Mouse (Mus musculus) Muller cell, postnatal 12 days (primary cell): ENCODE data around the gene Bbs12.
A peak's percentile ranks its signal among the peaks of the same experiment; 100 is the strongest.

Source experiments
- DNase-seq: peaks from one replicate; pipeline ENCODE4 v3.0.0-alpha.2; 2015; ENCODE audit errors: inconsistent ontology term

Bbs12 gene

DNA sequence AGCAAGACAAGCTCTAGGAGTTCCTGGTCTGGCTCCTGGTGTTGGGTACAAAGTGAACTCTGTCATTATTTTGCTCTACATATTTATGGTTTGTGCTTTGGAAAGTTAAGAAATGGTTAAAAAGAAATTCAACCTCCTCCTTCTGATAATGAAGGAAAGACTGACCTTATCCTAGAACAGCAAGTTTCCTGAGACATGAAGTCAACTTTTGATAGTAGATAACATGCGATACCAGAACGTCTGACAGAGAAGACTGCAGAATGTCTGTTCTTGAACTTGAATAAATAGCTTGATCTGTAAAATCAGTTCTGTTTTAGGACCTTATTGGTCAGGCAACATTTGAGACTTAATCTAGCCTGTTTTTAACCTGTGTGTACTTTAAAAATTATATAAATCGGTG, 14.3 kb downstream of the Bbs12 start:
- DNase-seq, result no peak

DNA sequence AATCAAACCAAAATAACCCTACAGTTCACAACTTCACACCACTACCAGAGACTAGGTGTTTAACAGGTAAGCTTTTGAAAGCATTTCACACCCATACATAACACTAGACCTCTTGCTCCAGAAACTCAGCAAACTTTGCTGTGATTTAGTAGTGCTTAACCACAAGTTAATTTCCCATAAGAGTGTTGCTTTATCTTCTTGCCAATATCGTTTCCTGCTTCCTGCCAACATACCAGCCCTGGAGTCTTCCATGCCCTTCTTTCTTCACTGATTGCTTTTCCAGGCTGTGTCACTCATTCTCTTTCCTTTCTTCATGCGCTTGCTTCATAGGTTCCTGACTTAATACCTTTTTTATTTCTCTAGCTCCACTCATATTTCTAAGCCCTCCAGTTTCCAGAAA, 16.1 kb downstream of the Bbs12 start:
- no peak for DNase-seq

DNA sequence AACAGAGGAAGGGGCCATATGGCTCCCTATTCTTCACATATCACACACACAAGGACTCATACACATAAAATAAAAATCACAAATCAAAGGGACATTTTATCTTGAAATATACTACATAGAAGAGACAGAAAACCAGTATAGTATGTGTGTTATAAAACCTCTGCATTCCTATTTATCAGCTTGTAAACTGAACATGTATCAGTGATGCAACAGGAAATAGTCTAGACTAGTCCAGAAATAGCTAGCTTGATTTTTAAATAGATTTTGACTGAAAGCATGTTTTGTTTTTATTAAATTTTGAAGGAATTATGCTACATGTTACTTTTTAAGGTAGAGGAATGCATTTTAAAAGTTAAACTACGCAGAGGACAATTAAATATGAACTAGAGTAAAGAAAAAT, 17.6 kb downstream of the Bbs12 start:
- no peak for DNase-seq

DNA sequence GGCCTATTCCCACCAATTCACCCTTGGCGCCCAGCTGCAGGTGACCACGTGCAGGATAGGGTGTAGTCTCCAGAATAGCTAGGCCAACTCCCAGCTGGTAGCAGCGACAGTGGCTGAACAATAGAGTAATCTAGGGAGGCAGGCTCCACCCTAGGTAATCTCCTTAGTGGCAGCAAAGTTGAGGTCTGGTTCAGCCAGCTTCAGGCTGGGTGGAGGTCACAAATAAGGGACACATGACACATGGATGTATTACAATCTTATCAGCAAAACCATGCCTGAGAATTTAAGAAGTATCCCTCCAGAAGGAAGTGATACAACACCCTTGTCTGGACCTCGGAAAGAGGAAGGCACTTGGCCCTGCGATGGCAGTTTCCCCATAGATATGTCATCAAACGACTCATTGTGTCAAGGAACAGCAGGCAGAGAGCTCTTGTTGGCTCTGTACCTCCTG, 19.7 kb downstream of the Bbs12 start:
- no peak for DNase-seq

DNA sequence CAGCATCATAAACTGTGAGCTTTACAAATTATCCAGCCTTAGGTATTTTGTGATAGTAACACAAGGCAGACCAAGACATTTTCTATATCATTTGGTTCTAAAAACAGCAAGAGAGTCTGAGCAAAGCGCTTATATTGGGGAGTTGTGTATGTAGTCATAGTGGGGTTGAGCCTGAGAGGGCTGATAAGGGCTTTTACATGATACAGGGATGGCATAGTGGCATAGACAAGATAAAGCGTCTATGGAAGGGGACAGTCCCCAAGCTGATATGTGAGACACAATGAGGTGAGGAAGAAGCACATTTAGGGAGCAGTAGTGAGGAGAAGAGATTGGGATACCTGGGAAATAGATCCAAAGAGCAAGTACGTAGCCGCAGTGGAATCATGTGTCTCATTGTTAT, 21.7 kb downstream of the Bbs12 start:
- no peak for DNase-seq

DNA sequence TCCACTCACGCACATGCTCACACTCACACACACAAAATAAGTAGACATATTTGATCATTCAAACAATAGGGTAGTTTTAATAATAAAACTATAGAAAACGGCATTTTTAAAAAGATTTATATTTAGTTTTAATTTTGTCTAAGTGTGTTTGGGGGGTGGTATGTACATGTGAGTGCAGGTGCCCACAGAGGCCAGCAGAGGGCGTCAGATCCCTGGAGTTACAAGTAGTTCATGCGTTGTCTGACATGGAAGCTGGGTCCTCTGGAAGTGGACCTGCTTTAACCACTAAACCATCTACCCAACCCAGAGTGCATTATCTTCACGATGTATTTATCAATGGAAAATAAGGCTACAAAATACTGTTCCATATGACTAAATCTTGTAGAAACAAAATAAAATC, 28.8 kb downstream of the Bbs12 start:
- DNase-seq, result no peak

DNA sequence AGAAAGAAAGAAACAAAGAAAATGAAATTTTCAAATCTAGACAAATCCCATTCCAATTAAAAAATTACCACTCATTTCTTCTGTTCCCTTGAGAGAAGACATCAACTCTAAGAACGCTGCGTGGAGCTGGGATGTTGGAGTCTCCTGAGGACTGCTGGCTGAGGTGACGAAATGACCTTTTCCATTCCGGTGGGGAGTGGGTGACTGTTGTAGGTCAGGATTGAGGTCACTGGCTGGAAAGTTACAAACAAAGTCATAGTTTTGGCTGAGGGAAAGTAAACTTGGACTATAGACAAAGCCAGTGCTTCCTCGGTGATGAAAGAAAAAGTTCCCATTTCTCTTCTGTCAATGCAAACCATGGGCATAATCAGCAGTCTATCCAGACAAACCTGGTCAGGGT, 30.5 kb downstream of the Bbs12 start:
- no peak for DNase-seq

DNA sequence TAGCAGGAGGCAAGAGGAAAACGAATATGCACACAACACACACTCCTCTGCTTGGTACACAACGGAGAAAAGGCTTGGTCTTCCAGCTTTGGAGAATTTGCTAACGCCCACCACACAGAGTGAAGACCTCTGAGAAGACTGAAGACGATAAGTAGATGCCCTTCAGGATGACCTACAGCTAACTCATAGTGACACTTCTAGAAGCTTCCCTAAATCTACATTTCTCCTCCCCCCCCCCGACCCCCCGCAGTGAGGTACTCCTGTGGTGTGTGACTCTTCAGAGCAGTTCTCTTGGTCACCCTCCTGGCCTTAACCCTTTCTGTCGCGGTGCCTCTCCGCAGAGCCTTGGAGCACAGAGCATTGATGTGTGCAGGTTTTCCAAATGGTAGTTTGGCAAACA, 35.3 kb downstream of the Bbs12 start:
- DNase-seq, result no peak

DNA sequence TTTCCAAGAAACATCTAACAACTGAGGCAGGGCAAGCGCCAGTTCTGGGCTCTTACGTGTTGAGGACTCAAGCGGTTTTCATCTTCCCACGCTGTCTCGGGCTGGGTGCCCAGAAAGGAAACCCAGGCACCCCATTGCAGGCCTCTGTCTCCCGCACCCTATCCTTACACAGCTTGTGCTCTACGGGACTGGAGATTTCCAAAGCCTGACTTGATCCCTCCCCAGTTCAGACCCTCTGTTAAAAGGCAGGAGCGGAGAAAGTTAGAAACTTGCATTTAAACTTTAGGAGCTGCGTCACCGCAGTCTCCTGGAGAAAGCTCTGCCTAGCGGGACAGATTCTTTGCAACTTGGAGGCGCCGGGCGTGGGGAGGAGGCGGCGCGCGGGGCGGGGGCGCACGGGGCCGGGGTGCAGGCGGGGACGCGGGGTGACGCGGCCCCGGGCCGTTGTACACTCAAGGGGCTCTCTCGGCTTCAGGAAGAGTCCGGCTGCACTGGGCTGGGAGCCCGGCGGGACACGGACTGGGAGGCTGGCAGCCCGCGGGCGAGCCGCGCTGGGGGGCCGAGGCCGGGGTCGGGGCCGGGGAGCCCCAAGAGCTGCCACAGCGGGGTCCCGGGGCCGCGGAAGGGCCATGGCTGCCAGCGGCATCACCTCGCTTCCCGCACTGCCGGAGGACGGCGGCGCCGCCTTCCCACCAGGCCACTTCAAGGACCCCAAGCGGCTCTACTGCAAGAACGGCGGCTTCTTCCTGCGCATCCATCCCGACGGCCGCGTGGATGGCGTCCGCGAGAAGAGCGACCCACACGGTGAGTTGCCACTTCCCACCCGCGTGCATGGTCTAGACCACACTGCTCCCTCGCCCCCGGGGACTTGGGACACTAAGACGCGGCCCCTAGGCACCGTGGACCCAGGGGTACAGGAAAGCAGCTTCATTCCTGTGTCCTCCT, 36.1 kb downstream of the Bbs12 start, which contains the start of gene Fgf2:
Gene Fgf2 (plus strand): TSS at position 126 of the 945 bp plus-strand sequence.
- DNase-seq, result peak; percentile 77

DNA sequence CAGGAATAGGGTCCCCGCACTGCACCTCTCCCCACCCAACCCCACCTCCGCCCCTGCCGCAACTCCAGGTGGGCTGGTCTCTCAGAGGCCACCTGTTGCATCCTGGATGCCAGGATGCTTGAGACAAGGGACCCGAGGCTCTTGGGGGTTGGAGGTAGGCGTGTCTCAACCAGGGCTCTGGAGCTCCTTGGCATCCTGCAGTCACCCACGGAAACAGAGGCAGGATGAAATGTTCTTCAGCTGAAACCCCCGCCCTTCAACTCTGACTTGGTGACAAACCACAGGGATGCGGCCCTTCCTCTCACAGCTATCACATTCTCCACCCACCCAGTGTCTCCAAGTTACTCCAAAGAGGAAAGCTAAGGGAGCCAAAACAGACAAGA, 36.8 kb downstream of the Bbs12 start:
- DNase-seq, result no peak

DNA sequence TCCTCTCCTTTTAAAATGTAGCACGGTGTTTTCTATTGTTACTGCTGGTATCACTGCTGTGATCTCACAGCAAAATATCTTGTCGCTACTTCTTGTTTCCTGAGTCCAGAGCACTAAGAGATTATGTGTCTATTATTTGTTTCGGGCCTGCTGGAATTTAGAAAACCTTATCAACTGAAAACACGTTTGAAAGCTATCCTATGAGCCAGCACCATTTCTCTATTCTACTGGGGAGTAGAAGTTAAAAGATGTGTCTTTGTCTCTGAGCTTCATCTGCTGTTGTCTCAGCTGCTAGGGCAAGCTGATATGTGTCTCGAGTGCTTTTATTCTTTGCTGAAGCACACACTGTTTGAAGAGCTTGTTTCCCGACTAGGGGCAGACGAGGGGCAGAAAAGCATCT, 38.0 kb downstream of the Bbs12 start:
- no peak for DNase-seq

DNA sequence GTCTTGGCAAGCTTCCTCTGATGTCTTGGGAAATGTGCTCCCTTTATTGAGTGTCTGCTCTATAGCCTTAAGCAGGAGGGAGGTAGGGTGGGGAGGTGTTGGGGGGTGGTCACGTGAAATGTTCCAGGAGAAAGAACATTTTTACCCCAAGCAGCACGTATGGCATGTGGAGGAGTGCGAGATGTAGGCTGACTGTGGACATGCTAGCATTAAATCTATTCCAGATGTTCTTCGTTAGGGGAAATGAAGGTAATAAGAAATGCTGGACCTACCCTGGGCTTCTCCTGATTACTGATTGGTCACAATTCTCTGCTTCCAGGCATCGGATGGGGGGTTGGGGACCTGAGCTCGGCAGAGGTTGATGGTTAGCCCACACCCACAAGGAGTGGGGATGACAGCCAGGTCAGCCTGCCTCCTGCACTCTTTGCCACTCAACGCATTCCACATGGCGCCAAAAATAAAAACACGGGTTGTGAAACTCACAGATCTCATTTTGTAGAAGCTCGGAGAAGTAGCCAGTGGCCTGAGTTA, 41.7 kb downstream of the Bbs12 start:
- no peak for DNase-seq

DNA sequence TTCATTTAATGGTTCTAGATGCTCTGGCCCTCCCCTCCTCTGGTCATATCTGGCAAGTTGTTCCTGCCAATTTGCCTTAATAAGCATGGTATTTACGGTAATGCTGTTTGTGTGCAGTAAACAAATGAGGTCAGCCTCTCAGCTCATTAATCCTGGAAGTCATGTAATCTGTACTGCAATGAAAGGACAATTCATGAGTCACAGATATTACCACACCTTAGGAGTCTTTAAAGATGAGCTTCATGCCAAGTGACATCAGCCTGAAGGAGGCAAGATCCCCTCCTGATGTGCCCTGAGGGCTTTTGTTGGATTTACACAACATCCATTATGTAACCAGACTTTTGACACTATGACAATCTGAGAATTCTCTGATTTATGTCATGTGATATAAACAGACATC, 42.4 kb downstream of the Bbs12 start:
- DNase-seq, result peak; percentile 63

DNA sequence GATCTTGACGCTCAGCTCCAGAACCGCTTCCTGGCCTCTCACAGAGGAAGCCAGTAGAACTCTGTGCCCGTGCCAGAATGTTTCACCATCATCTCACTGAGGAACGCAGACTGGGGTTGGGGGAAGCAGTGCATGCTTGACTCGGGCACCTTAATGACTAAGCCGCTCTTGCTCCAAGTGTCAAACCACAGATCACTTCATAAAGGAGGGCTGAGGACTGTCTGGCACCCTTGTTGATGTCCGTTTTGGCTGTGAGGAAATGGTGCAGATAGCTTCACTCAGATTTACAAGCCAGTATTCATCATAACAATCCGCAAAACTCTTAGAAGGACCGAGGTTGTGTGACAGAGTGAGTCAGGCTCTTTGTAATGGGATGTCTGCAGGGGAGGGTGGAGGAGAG, 48.4 kb downstream of the Bbs12 start:
- DNase-seq, result peak; percentile 96

DNA sequence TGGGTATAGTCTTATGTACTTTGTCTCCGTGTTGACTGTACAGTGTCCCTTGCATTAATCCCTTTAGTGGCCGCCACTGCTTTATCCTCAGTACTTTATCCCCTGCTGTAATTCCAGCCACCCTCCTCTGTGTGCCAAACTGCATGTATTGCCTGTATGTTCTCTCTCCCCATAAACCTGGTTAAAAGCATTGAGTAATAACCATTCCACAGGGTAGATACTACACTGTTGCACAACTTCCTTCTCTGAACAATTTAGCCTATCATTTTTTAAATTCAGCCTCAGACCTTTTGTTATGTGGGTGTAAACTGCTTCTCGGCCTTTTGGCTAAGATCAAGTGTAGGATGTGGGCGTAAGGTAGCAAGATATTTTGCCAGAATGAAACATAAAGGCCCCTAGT, 52.8 kb downstream of the Bbs12 start:
- DNase-seq, result no peak

DNA sequence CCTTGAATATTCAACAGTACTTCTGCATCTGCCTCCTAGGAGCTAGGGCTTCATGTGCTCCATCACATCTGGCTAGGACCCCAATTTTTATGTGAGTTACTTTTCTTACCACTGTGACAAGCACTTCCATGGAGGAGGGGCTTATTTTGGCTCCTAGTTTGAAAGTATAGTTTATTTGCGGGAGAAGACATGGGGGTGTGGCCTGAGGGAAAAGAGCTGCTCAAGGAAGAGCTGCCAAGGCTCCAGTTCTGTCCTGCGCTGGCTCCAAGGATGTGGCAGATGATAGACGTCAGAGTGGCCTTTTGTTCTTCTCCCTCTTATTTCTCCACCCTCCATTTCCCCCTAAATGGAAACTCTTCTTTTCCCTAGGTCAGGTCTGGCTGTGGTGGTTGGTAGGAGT, 53.6 kb downstream of the Bbs12 start:
- no peak for DNase-seq

DNA sequence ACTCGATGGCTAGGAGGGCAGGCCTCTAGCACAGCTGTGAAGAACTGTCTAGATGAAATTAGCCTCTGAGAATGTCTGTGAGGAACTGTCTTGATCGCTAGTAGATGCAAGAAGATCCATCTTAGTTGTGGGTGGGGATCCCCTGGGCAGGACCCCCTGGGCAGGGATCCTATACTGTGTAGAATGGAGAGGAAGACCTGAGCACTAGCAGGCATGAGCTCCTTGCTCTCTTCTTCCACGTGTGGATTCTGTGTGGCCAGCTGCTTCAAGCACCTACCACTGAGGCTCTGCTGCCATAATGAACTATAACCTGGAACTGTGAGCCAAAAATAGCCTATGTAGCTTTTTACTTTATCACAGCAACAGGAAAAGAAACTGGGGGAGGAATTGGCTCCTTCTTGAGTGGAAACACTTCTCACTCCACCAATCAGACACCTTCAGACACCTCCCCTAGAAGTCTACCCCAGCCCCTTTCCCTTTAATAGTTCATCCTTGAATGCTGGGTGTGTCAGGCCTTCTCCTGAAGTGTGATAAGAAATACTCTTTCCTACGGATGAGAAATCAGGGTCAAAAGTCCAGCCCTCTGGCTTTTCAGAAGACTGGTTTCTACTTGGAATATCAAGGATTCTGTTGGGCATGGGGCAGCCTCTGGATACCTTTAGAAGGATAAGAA, 54.2 kb downstream of the Bbs12 start:
- DNase-seq, result no peak

DNA sequence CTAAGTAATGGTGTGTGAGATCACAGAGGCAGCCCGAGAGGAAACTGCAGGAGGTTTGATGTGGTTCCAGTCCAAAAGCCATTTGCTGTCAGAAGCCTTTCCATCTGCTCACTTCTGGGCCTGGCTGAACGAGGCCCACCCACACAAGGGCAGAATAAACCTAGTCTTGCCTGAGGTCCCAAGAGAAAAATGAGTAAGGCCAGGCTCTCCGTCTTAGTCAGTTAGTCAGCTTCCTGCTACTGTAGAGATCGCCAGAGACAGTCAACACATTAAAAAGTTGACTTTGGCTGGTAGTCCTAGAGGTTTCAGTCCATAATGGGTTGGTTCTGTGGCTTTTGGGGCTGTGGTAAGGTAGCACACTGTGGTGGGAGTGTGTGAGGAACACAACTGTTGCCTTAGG, 58.1 kb downstream of the Bbs12 start:
- no peak for DNase-seq
